Mouse (Mus musculus): Measurements from ENCODE around the gene Rab36.

The Rab36 gene

GRCm38 (mm10) chr10:75045831-75046230 is 9.0 kb downstream of the Rab36 start:
- DNase-seq (ENCODE audit: low spot score), result no peak

- no peak for DNase-seq (ENCODE audit: low spot score)
Measured at GRCm38 (mm10) chr10:75048711-75049110, 11.9 kb downstream of the Rab36 start.

- no peak for DNase-seq (ENCODE audit: low spot score)
Measured at GRCm38 (mm10) chr10:75051364-75052074, 14.7 kb downstream of the Rab36 start.

- no peak for DNase-seq (ENCODE audit: low spot score)
Measured at GRCm38 (mm10) chr10:75052902-75053301, 16.0 kb downstream of the Rab36 start.

- no peak for DNase-seq (ENCODE audit: low spot score)
Measured at GRCm38 (mm10) chr10:75053655-75054054, 16.8 kb downstream of the Rab36 start.

GRCm38 (mm10) chr10:75054125-75054524 is 17.3 kb downstream of the Rab36 start:
- DNase-seq (ENCODE audit: low spot score), result no peak

GRCm38 (mm10) chr10:75055672-75056071 is 18.8 kb downstream of the Rab36 start:
- DNase-seq (ENCODE audit: low spot score), result no peak

- DNase-seq (ENCODE audit: low spot score), result peak; percentile 52
Measured at GRCm38 (mm10) chr10:75056255-75056654, 19.4 kb downstream of the Rab36 start.

GRCm38 (mm10) chr10:75058336-75058735 is 21.5 kb downstream of the Rab36 start:
- no peak for DNase-seq (ENCODE audit: low spot score)

GRCm38 (mm10) chr10:75058761-75059395 is 22.0 kb downstream of the Rab36 start:
- no peak for DNase-seq (ENCODE audit: low spot score)

- DNase-seq (ENCODE audit: low spot score), result peak; percentile 85
Measured at GRCm38 (mm10) chr10:75059396-75059795, 22.5 kb downstream of the Rab36 start.

- DNase-seq (ENCODE audit: low spot score), result peak; percentile 74
Measured at GRCm38 (mm10) chr10:75060217-75060842, 23.5 kb downstream of the Rab36 start, which contains the start of gene Bcr. Bcr (plus strand) TSS chr10:75060592.

GRCm38 (mm10) chr10:75060843-75061235 is 24.0 kb downstream of the Rab36 start:
- DNase-seq (ENCODE audit: low spot score), result no peak

GRCm38 (mm10) chr10:75061341-75062188 is 24.7 kb downstream of the Rab36 start:
- DNase-seq (ENCODE audit: low spot score), result no peak

GRCm38 (mm10) chr10:75062189-75062561 is 25.3 kb downstream of the Rab36 start:
- DNase-seq (ENCODE audit: low spot score), result no peak

- DNase-seq (ENCODE audit: low spot score), result no peak
Measured at GRCm38 (mm10) chr10:75062621-75063020, 25.8 kb downstream of the Rab36 start.

- DNase-seq (ENCODE audit: low spot score), result no peak
Measured at GRCm38 (mm10) chr10:75063301-75063965, 26.6 kb downstream of the Rab36 start.

- DNase-seq (ENCODE audit: low spot score), result no peak
Measured at GRCm38 (mm10) chr10:75065691-75066090, 28.8 kb downstream of the Rab36 start.

- no peak for DNase-seq (ENCODE audit: low spot score)
Measured at GRCm38 (mm10) chr10:75067446-75067845, 30.6 kb downstream of the Rab36 start.

- DNase-seq (ENCODE audit: low spot score), result no peak
Measured at GRCm38 (mm10) chr10:75068086-75068485, 31.2 kb downstream of the Rab36 start.

GRCm38 (mm10) chr10:75068624-75069328 is 31.9 kb downstream of the Rab36 start:
- no peak for DNase-seq (ENCODE audit: low spot score)

Measured in layer of hippocampus, adult 11-12 months (tissue).